Mouse (Mus musculus) testis, adult 2 months (tissue): Measurements from ENCODE around the gene Tex22. TPM values are rescaled to one million over a fixed set of nuclear protein-coding genes. Genes with fewer than 3 reads are reported as not detected.

Source experiments
- H3K27ac ChIP-seq: fragments of 200-500 bp; 2 replicates; pipeline ENCODE4 v1.5.1; 2012; ENCODE audit warnings: low read depth, low read length; ENCODE audit not compliant: control insufficient read depth, insufficient read depth
- H3K27me3 ChIP-seq: fragments of 200-500 bp; 2 replicates; pipeline ENCODE4 v1.6.1; 2012; ENCODE audit warnings: mild to moderate bottlenecking, low read length, moderate library complexity; ENCODE audit not compliant: control insufficient read depth, insufficient read depth
- H3K36me3 ChIP-seq: fragments of 200-500 bp; 2 replicates; pipeline ENCODE4 v1.6.1; 2012; ENCODE audit warnings: mild to moderate bottlenecking, low read length; ENCODE audit not compliant: control insufficient read depth, insufficient read depth
- H3K4me1 ChIP-seq: fragments of 200-500 bp; 2 replicates; pipeline ENCODE4 v1.6.1; 2012; ENCODE audit warnings: low read length; ENCODE audit not compliant: control insufficient read depth, insufficient read depth
- H3K4me3 ChIP-seq: fragments of 200-500 bp; 2 replicates; pipeline ENCODE4 v1.5.1; 2012; ENCODE audit warnings: low read depth, mild to moderate bottlenecking, low read length, moderate library complexity, mixed read lengths; ENCODE audit not compliant: control insufficient read depth
- CTCF ChIP-seq: fragments of 200-500 bp; IDR thresholded peaks from 2 replicates; pipeline ENCODE4 v1.5.1; 2012; ENCODE audit warnings: low read depth, mild to moderate bottlenecking, inconsistent platforms, low read length, moderate library complexity; ENCODE audit not compliant: control insufficient read depth, insufficient read depth, insufficient replicate concordance
- POLR2A ChIP-seq: fragments of 200-500 bp; IDR thresholded peaks from 2 replicates; pipeline ENCODE4 v1.6.1; 2012; ENCODE audit warnings: low read depth, mild to moderate bottlenecking, inconsistent platforms, low read length, moderate library complexity; ENCODE audit not compliant: control insufficient read depth
- polyA plus RNA-seq: library from polyadenylated mRNA; depleted of rRNA; stranded (reverse); fragments of >200 nt; gene quantifications from 2 replicates; pipeline ENCODE4 v1.2.3, GENCODE M21; 2012

Tex22 gene
- polyA plus RNA-seq, 1 experiment: 451 TPM

GRCm38 (mm10) chr12:113031441-113031840 is 42.9 kb upstream of the Tex22 start:
- Histone ChIP-seq H3K27me3 (no peaks in the 10 kb centered on the region), H3K36me3 (no peaks in the 10 kb centered on the region), H3K27ac (no peak overlapping the region), H3K4me3 (no peak overlapping the region), H3K4me1 (peaks cover 3% of the 10 kb centered on the region; the same call in 1 of the 2 replicates)
- TF ChIP-seq POLR2A: no peak
- TF ChIP-seq CTCF: no peak

GRCm38 (mm10) chr12:113032296-113033250 is 41.7 kb upstream of the Tex22 start:
- H3K27me3 ChIP-seq: no peaks in the 10 kb centered on the region
- H3K36me3 ChIP-seq: no peaks in the 10 kb centered on the region
- TF ChIP-seq POLR2A (no peak), CTCF (no peak)
- H3K4me1 ChIP-seq: peaks cover 3% of the 10 kb centered on the region; the same call in 1 of the 2 replicates
- H3K4me3 ChIP-seq: no peak overlapping the region
- no peak overlapping the region; the same call in 1 of the 2 replicates for H3K27ac ChIP-seq

GRCm38 (mm10) chr12:113035093-113035492 is 39.2 kb upstream of the Tex22 start:
- Histone ChIP-seq H3K4me1 (peaks cover 3% of the 10 kb centered on the region; the same call in 1 of the 2 replicates), H3K27ac (no peak overlapping the region), H3K27me3 (no peaks in the 10 kb centered on the region), H3K36me3 (no peaks in the 10 kb centered on the region), H3K4me3 (no peak overlapping the region)
- TF ChIP-seq POLR2A: no peak
- no peak for TF ChIP-seq CTCF

- Histone ChIP-seq H3K36me3 (no peaks in the 10 kb centered on the region), H3K27me3 (no peaks in the 10 kb centered on the region), H3K27ac (no peak overlapping the region), H3K4me1 (peaks cover 4% of the 10 kb centered on the region), H3K4me3 (no peak overlapping the region)
- TF ChIP-seq CTCF: no peak
- TF ChIP-seq POLR2A: no peak
Measured at GRCm38 (mm10) chr12:113036996-113037395, 37.3 kb upstream of the Tex22 start.

- no peaks in the 10 kb centered on the region for H3K36me3 ChIP-seq
- TF ChIP-seq CTCF: no peak
- no peak for TF ChIP-seq POLR2A
- no peak overlapping the region for H3K4me3 ChIP-seq
- no peaks in the 10 kb centered on the region for H3K27me3 ChIP-seq
- H3K27ac ChIP-seq: no peak overlapping the region
- H3K4me1 ChIP-seq: peaks cover 2% of the 10 kb centered on the region; the same call in 1 of the 2 replicates
Measured at GRCm38 (mm10) chr12:113038414-113038813, 35.9 kb upstream of the Tex22 start.

- no peaks in the 10 kb centered on the region for H3K27me3 ChIP-seq
- no peaks in the 10 kb centered on the region for H3K36me3 ChIP-seq
- TF ChIP-seq POLR2A (no peak), CTCF (no peak)
- H3K27ac ChIP-seq: no peak overlapping the region
- peaks cover 2% of the 10 kb centered on the region for H3K4me1 ChIP-seq
- no peak overlapping the region for H3K4me3 ChIP-seq
Measured at GRCm38 (mm10) chr12:113041481-113042439, 32.5 kb upstream of the Tex22 start.
